Mouse (Mus musculus) spleen, postnatal 4 days (tissue): ENCODE results near the gene Inppl1.
A peak's percentile ranks its signal among the peaks of the same experiment; 100 is the strongest.

Experiments
- DNase-seq, 2 experiments: peaks; one replicate each; pipeline ENCODE4 v3.0.0; 2022; ENCODE audit warnings: low spot score in 2 of 2

Inppl1 gene

GRCm38 (mm10) chr7:101844186-101844585 lies 6.2 kb upstream of the Inppl1 start:
- DNase-seq: no peak

- no peak for DNase-seq
Measured at GRCm38 (mm10) chr7:101837154-101837605, 849 bp downstream of the Inppl1 start.

- DNase-seq: peak; percentile 34 to 79
Measured at GRCm38 (mm10) chr7:101836271-101837153, 1.5 kb downstream of the Inppl1 start.

- no peak for DNase-seq
Measured at GRCm38 (mm10) chr7:101835457-101836109, 2.4 kb downstream of the Inppl1 start.

- DNase-seq: no peak
Measured at GRCm38 (mm10) chr7:101834903-101835302, 3.1 kb downstream of the Inppl1 start.

- no peak for DNase-seq
Measured at GRCm38 (mm10) chr7:101833916-101834584, 4.0 kb downstream of the Inppl1 start.

GRCm38 (mm10) chr7:101833352-101833751 lies 4.7 kb downstream of the Inppl1 start:
- no peak for DNase-seq

- no peak for DNase-seq
Measured at GRCm38 (mm10) chr7:101832372-101832771, 5.7 kb downstream of the Inppl1 start.

GRCm38 (mm10) chr7:101831437-101831836 lies 6.6 kb downstream of the Inppl1 start:
- no peak for DNase-seq

GRCm38 (mm10) chr7:101830373-101830772 lies 7.7 kb downstream of the Inppl1 start:
- no peak for DNase-seq

GRCm38 (mm10) chr7:101823758-101824630 lies 14.0 kb downstream of the Inppl1 start:
- DNase-seq: no peak

GRCm38 (mm10) chr7:101822836-101823757 lies 14.9 kb downstream of the Inppl1 start:
- no peak for DNase-seq

- no peak for DNase-seq
Measured at GRCm38 (mm10) chr7:101821571-101822501, 16.2 kb downstream of the Inppl1 start.

GRCm38 (mm10) chr7:101820295-101821030 lies 17.6 kb downstream of the Inppl1 start:
- no peak for DNase-seq

GRCm38 (mm10) chr7:101817861-101818401 lies 20.1 kb downstream of the Inppl1 start, which contains the start of gene Phox2a:
TSS of gene Phox2a (plus strand) at chr7:101818313.
- DNase-seq: no peak

GRCm38 (mm10) chr7:101777053-101777452 lies 61.0 kb downstream of the Inppl1 start:
- no peak for DNase-seq

GRCm38 (mm10) chr7:101772687-101773086 lies 65.3 kb downstream of the Inppl1 start:
- DNase-seq: no peak
